Mouse (Mus musculus) megakaryocyte, embryonic 14.5 days (primary cell): Measurements from ENCODE around the gene Cgnl1. TPM values are rescaled to one million over a fixed set of nuclear protein-coding genes. Genes with fewer than 3 reads are reported as not detected.
"Not testable (repeated sequence)": the region's sequence is repeated elsewhere in the genome, so short reads cannot be mapped to it uniquely, and the experiment has no call there.

ENCODE experiments used
- H3K27me3 ChIP-seq: replicated peaks from 2 replicates; pipeline ENCODE3; 2012; ENCODE audit warnings: inconsistent platforms
- H3K36me3 ChIP-seq: replicated peaks from 2 replicates; pipeline ENCODE3; 2012; ENCODE audit warnings: low read length, inconsistent platforms, mixed read lengths
- H3K4me1 ChIP-seq: 2 replicates; pipeline ENCODE4 v1.6.1; 2012; ENCODE audit warnings: inconsistent platforms
- H3K4me3 ChIP-seq: replicated peaks from 2 replicates; pipeline ENCODE3; 2012; ENCODE audit warnings: moderate library complexity, mild to moderate bottlenecking, inconsistent platforms
- H3K9me3 ChIP-seq: 2 replicates; pipeline ENCODE4 v1.6.1; 2012; ENCODE audit warnings: inconsistent platforms
- FLI1 ChIP-seq: IDR thresholded peaks from 2 replicates; pipeline ENCODE4 v1.6.1; 2012; ENCODE audit warnings: low read length, inconsistent platforms, mixed read lengths
- GATA1 ChIP-seq: IDR thresholded peaks from 3 replicates; pipeline ENCODE4 v1.6.1; 2012; ENCODE audit warnings: mixed read lengths, low read length, inconsistent platforms, borderline replicate concordance
- polyA plus RNA-seq: library from polyadenylated mRNA; stranded (reverse); fragments of >175 nt; gene quantifications from 2 replicates; pipeline ENCODE4 v1.2.3, GENCODE M21; 2012; ENCODE audit warnings: low replicate concordance; ENCODE audit not compliant: insufficient read depth

The Cgnl1 gene
- polyA plus RNA-seq, 1 experiment, result 0.04 TPM

GRCm38 (mm10) chr9:71636854-71637253 is 134.5 kb downstream of the Cgnl1 start:
- Histone ChIP-seq H3K4me3 (no peak overlapping the region), H3K36me3 (no peaks in the 10 kb centered on the region), H3K4me1 (no peaks in the 10 kb centered on the region), H3K27me3 (peaks cover 31% of the 10 kb centered on the region), H3K9me3 (peaks cover 16% of the 10 kb centered on the region)
- no peak for TF ChIP-seq GATA1
- no peak for TF ChIP-seq FLI1

- H3K36me3 ChIP-seq, result no peaks in the 10 kb centered on the region
- peaks cover 35% of the 10 kb centered on the region for H3K27me3 ChIP-seq
- no peak overlapping the region for H3K4me3 ChIP-seq
- TF ChIP-seq GATA1 (no peak), FLI1 (no peak)
- H3K9me3 ChIP-seq, result peaks cover 7% of the 10 kb centered on the region; the same call in 1 of the 2 replicates
- no peaks in the 10 kb centered on the region for H3K4me1 ChIP-seq
Measured at GRCm38 (mm10) chr9:71635627-71636026, 135.8 kb downstream of the Cgnl1 start.

GRCm38 (mm10) chr9:71634916-71635315 is 136.5 kb downstream of the Cgnl1 start:
- H3K4me1 ChIP-seq, result no peaks in the 10 kb centered on the region

GRCm38 (mm10) chr9:71628921-71629320 is 142.5 kb downstream of the Cgnl1 start:
- Histone ChIP-seq H3K4me3 (no peak overlapping the region), H3K36me3 (no peaks in the 10 kb centered on the region), H3K9me3 (0 out of 2 replicates have a peak, but pooled peaks cover 3% of the 10 kb centered on the region), H3K4me1 (peaks cover under 1% of the 10 kb centered on the region; the same call in 1 of the 2 replicates), H3K27me3 (peaks cover 54% of the 10 kb centered on the region)
- TF ChIP-seq FLI1 (no peak), GATA1 (no peak)

More at GRCm38 (mm10) chr9:71634916-71635315, 136.5 kb downstream of the Cgnl1 start:
- H3K36me3 ChIP-seq, result no peaks in the 10 kb centered on the region
- peaks cover 42% of the 10 kb centered on the region for H3K27me3 ChIP-seq
- no peak overlapping the region for H3K4me3 ChIP-seq
- TF ChIP-seq GATA1, result no peak
- TF ChIP-seq FLI1, result no peak
- peaks cover 7% of the 10 kb centered on the region; the same call in 1 of the 2 replicates for H3K9me3 ChIP-seq

GRCm38 (mm10) chr9:71628286-71628685 is 143.1 kb downstream of the Cgnl1 start:
- TF ChIP-seq FLI1, result no peak
- TF ChIP-seq GATA1, result no peak
- no peak overlapping the region for H3K4me3 ChIP-seq
- peaks cover 55% of the 10 kb centered on the region for H3K27me3 ChIP-seq
- 0 out of 2 replicates have a peak, but pooled peaks cover 3% of the 10 kb centered on the region for H3K9me3 ChIP-seq
- peaks cover 4% of the 10 kb centered on the region; the same call in 1 of the 2 replicates for H3K4me1 ChIP-seq
- no peaks in the 10 kb centered on the region for H3K36me3 ChIP-seq

- Histone ChIP-seq H3K4me3 (no peak overlapping the region), H3K4me1 (peaks cover 4% of the 10 kb centered on the region; the same call in 1 of the 2 replicates), H3K27me3 (peaks cover 50% of the 10 kb centered on the region), H3K9me3 (no peaks in the 10 kb centered on the region), H3K36me3 (no peaks in the 10 kb centered on the region)
- TF ChIP-seq GATA1 (no peak), FLI1 (no peak)
Measured at GRCm38 (mm10) chr9:71625961-71626360, 145.4 kb downstream of the Cgnl1 start.

- Histone ChIP-seq H3K4me3 (no peak overlapping the region), H3K27me3 (peaks cover 40% of the 10 kb centered on the region), H3K4me1 (peaks cover 4% of the 10 kb centered on the region; the same call in 1 of the 2 replicates), H3K36me3 (no peaks in the 10 kb centered on the region), H3K9me3 (no peaks in the 10 kb centered on the region)
- TF ChIP-seq GATA1 (no peak), FLI1 (no peak)
Measured at GRCm38 (mm10) chr9:71624793-71625495, 146.5 kb downstream of the Cgnl1 start.

- no peak for TF ChIP-seq GATA1
- TF ChIP-seq FLI1, result no peak
- H3K4me3 ChIP-seq, result no peak overlapping the region
- peaks cover 32% of the 10 kb centered on the region for H3K27me3 ChIP-seq
- H3K36me3 ChIP-seq, result no peaks in the 10 kb centered on the region
- H3K9me3 ChIP-seq, result no peaks in the 10 kb centered on the region
- H3K4me1 ChIP-seq, result peaks cover 4% of the 10 kb centered on the region; the same call in 1 of the 2 replicates
Measured at GRCm38 (mm10) chr9:71623871-71624569, 147.4 kb downstream of the Cgnl1 start.

GRCm38 (mm10) chr9:71622593-71622992 is 148.8 kb downstream of the Cgnl1 start:
- Histone ChIP-seq H3K4me1 (peaks cover 4% of the 10 kb centered on the region; the same call in 1 of the 2 replicates), H3K36me3 (no peaks in the 10 kb centered on the region), H3K27me3 (peaks cover 24% of the 10 kb centered on the region), H3K9me3 (no peaks in the 10 kb centered on the region), H3K4me3 (no peak overlapping the region)
- no peak for TF ChIP-seq FLI1
- TF ChIP-seq GATA1, result no peak

GRCm38 (mm10) chr9:71621968-71622367 is 149.4 kb downstream of the Cgnl1 start:
- H3K4me1 ChIP-seq, result peaks cover 4% of the 10 kb centered on the region; the same call in 1 of the 2 replicates
- TF ChIP-seq GATA1 (no peak), FLI1 (no peak)
- no peaks in the 10 kb centered on the region for H3K9me3 ChIP-seq
- peaks cover 24% of the 10 kb centered on the region for H3K27me3 ChIP-seq
- H3K4me3 ChIP-seq, result no peak overlapping the region
- H3K36me3 ChIP-seq, result no peaks in the 10 kb centered on the region

GRCm38 (mm10) chr9:71620116-71620515 is 151.3 kb downstream of the Cgnl1 start:
- peaks cover 14% of the 10 kb centered on the region for H3K4me1 ChIP-seq
- H3K9me3 ChIP-seq, H3K36me3 ChIP-seq, H3K4me3 ChIP-seq: not testable (repeated sequence)
- peaks cover 14% of the 10 kb centered on the region for H3K27me3 ChIP-seq
